Mouse (Mus musculus): Measurements from ENCODE around the gene Med25.

The Med25 gene

GRCm38 (mm10) chr7:44863982-44864494 lies 28.5 kb downstream of the Med25 start:
- DNase-seq (ENCODE audit: low spot score in 2 of 2), result no peak

- no peak for DNase-seq (ENCODE audit: low spot score in 2 of 2)
Observed at GRCm38 (mm10) chr7:44863210-44863609, 29.3 kb downstream of the Med25 start.

GRCm38 (mm10) chr7:44862434-44862833 lies 30.1 kb downstream of the Med25 start:
- no peak for DNase-seq (ENCODE audit: low spot score in 2 of 2)

- no peak for DNase-seq (ENCODE audit: low spot score in 2 of 2)
Observed at GRCm38 (mm10) chr7:44861429-44861816, 31.1 kb downstream of the Med25 start.

- DNase-seq (ENCODE audit: low spot score in 2 of 2), result peak in 1 of 2 experiments; percentile 67
Observed at GRCm38 (mm10) chr7:44860576-44861428, 31.7 kb downstream of the Med25 start.

GRCm38 (mm10) chr7:44859896-44860295 lies 32.6 kb downstream of the Med25 start:
- no peak for DNase-seq (ENCODE audit: low spot score in 2 of 2)

- DNase-seq (ENCODE audit: low spot score in 2 of 2), result no peak
Observed at GRCm38 (mm10) chr7:44857905-44858304, 34.6 kb downstream of the Med25 start.

- peak; percentile 90 to 91 for DNase-seq (ENCODE audit: low spot score in 2 of 2)
Observed at GRCm38 (mm10) chr7:44857042-44857552, 35.4 kb downstream of the Med25 start, which contains the start of gene Pnkp. TSS of gene Pnkp (plus strand) at chr7:44857139.

GRCm38 (mm10) chr7:44856265-44856916 lies 36.1 kb downstream of the Med25 start:
- no peak for DNase-seq (ENCODE audit: low spot score in 2 of 2)

- DNase-seq (ENCODE audit: low spot score in 2 of 2), result no peak
Observed at GRCm38 (mm10) chr7:44855036-44855435, 37.5 kb downstream of the Med25 start.

- DNase-seq (ENCODE audit: low spot score in 2 of 2), result peak in 1 of 2 experiments; percentile 71
Observed at GRCm38 (mm10) chr7:44854356-44855031, 38.0 kb downstream of the Med25 start.

- no peak for DNase-seq (ENCODE audit: low spot score in 2 of 2)
Observed at GRCm38 (mm10) chr7:44853596-44854355, 38.7 kb downstream of the Med25 start.

- no peak for DNase-seq (ENCODE audit: low spot score in 2 of 2)
Observed at GRCm38 (mm10) chr7:44853065-44853464, 39.4 kb downstream of the Med25 start.

GRCm38 (mm10) chr7:44852259-44853027 lies 40.1 kb downstream of the Med25 start:
- DNase-seq (ENCODE audit: low spot score in 2 of 2), result no peak

GRCm38 (mm10) chr7:44851625-44852234 lies 40.8 kb downstream of the Med25 start:
- no peak for DNase-seq (ENCODE audit: low spot score in 2 of 2)

- DNase-seq (ENCODE audit: low spot score in 2 of 2), result no peak
Observed at GRCm38 (mm10) chr7:44850789-44851624, 41.5 kb downstream of the Med25 start.

- peak in 1 of 2 experiments; percentile 82 for DNase-seq (ENCODE audit: low spot score in 2 of 2)
Observed at GRCm38 (mm10) chr7:44850146-44850545, 42.4 kb downstream of the Med25 start.

- peak; percentile 89 to 90 for DNase-seq (ENCODE audit: low spot score in 2 of 2)
Observed at GRCm38 (mm10) chr7:44849416-44850111, 42.9 kb downstream of the Med25 start.

Data from frontal cortex, postnatal 10 days (tissue).